Mouse (Mus musculus) mouse embryonic stem cell (cell line): ENCODE measurements around the gene Pkp2.
"Not testable (repeated sequence)": the region's sequence is repeated elsewhere in the genome, so short reads cannot be mapped to it uniquely, and the experiment has no call there.

Experiments
- in situ Hi-C, 2 experiments: fragments of 300-500 bp; cut with MboI; formaldehyde crosslinking; loops; 1 replicate in 1 of 2; 3 replicates in 1 of 2; pipeline ENCODE4 v1.14.3; 2019 to 2020; ENCODE audit warnings: low sequenced_read_pairs in 2 of 2, low pct_unique_long_range_greater_than_20kb in 1 of 2, mixed read lengths in 1 of 2; ENCODE audit not compliant: unreplicated experiment in 1 of 2

The Pkp2 gene

GRCm38 (mm10) chr16:16213079-16213760 is at the start of gene Pkp2:
Gene Pkp2 (plus strand): TSS chr16:16213318.
- in situ Hi-C loops, result loop anchor here in 1 of 2 experiments (25.0 kb wide), 1 partner anchor 374 kb away; no protein-coding TSS in a partner anchor

DNA sequence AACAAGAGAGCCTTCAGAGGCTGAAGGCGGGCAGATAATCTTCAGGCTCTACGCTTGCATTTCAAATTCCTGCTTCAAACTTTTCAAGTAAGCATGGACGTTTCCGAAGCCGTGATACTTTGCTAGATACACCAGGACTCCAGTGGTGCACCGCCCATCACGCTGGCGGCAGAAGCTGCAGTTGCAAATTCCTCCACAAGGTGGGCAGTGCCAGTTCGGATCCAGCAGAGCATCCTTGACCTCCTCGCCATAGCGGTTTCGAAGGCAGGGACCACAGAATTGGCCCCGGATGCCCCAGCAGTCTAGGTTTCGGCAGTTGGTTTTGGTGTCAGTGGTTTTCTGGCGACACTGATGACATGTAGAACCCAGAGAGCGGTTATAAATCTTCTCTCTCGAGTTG is 15.7 kb upstream of the Pkp2 start:
- in situ Hi-C loops, result no loop called here

- in situ Hi-C loops, result loop anchor here (5.0 to 25.0 kb wide), 2 partner anchors 100 to 385 kb away; partner anchors contain the start of gene Yars2 (in 1 of the 2)
These were observed 11.1 kb upstream of the Pkp2 start for GRCm38 (mm10) chr16:16201991-16202390.

DNA sequence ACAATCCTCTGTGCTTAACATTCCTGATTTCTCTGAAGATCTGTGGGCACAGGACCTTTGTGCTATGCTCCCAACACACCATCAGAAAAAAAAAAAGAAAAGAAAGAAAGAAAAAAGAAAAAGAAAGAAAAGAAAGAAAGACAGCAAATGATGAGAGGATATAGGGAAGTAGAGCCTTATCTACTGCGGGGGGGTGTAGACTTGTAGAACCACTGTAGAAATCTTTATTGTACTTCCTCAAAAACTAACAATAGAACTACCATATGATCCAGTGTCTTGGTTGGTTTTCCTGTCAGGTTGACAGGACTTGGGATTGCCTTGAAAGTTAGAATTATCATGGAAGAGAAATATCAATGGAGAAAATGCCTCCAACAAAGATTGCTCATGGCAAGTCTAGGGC is 8.5 kb upstream of the Pkp2 start:
- in situ Hi-C loops, result loop anchor here (5.0 to 25.0 kb wide), 2 partner anchors 98 to 383 kb away; partner anchors contain the start of gene Yars2 (in 1 of the 2)

DNA sequence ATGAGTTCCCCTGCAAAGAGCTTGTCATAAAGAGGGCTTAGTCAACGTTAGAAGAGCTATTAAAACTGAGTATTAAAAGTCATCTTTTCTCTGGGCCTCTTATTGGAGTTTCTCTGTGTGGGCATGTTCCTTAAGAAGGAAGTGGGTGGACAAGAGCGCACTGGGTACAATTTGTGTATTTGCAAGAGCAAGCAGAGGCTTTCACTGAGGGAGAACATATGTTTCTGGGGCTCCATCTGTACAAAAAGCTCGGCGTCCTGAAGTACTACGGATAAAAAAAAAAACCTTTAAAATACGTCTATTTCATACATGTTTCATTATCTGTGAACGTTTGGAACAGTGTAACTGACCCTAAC is 417 bp upstream of the Pkp2 start:
- in situ Hi-C loops, result loop anchor here in 1 of 2 experiments (25.0 kb wide), 1 partner anchor 375 kb away; no protein-coding TSS in a partner anchor

DNA sequence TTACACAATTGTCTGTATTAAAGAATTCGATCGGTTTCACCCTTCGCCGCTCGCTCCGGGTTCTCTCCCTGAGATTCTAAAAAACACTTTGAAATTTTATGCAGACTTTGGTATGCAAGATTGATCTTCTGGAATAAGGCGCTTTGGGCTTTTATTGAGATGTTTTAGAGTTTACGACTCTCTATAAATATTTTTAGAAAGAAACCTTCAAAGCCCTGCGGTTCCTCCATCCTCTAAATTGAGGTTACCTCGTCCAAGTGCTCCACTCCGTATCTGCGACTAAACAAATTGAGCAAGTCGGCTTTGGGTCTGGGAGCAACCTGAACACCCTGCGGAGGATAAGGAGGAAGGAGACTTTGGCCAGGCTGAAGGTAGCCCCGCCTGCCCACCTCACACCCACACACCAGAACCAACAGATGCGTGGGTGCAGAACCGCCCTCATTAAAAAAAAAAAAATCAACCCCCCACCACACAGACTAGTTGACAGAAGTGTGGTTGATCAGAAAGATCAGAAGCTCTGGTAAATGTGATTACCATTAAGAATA is 715 bp downstream of the Pkp2 start:
- in situ Hi-C loops, result loop anchor here in 1 of 2 experiments (25.0 kb wide), 1 partner anchor 373 kb away; no protein-coding TSS in a partner anchor

- in situ Hi-C loops, result loop anchor here in 1 of 2 experiments (25.0 kb wide), 1 partner anchor 371 kb away; no protein-coding TSS in a partner anchor
These were observed 2.7 kb downstream of the Pkp2 start for GRCm38 (mm10) chr16:16215645-16216387.

DNA sequence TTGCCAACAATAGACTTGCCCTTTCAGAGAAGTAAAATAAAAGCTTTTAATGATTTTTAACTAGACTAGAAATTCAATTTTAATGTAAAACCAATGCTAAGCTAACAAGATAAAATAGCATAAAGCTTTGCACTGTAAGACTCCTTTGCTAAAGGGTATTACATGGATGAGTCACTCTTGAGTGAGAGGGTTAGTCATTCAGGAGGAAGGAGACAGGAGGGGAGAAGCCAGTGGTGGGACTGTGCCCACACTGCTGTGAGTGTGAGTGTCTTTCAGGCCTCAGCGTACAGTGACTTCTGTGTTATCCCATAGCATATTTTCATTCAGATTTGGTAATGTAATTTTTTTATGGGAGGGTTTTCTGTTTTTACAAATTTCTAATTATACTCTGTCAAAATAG is 3.8 kb downstream of the Pkp2 start:
- in situ Hi-C loops, result loop anchor here in 1 of 2 experiments (25.0 kb wide), 1 partner anchor 370 kb away; no protein-coding TSS in a partner anchor

GRCm38 (mm10) chr16:16219835-16220234 is 6.7 kb downstream of the Pkp2 start:
- in situ Hi-C loops, result loop anchor here in 1 of 2 experiments (25.0 kb wide), 1 partner anchor 367 kb away; no protein-coding TSS in a partner anchor

DNA sequence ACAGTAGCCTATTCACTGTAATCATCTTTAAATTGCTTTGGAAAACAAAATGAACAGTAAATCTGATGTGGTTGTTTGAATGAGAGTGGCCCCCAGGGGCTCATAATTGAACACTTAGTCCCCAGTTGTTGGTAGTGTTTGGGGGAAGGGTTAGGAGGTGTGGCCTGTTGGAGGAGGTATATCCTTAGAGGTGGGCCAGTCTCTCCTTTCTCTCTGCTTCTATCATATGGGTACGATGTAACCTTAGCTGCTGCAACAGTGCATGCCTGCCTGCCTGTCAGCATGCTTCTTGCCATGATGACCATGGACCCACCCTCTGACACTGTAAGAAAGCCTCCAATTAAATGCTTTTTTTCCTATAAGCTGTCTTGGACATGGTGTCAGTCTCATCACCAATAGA is 9.5 kb downstream of the Pkp2 start:
- in situ Hi-C loops, result loop anchor here in 1 of 2 experiments (25.0 kb wide), 1 partner anchor 365 kb away; no protein-coding TSS in a partner anchor

- in situ Hi-C loops, result loop anchor here in 1 of 2 experiments (25.0 kb wide), 1 partner anchor 363 kb away; no protein-coding TSS in a partner anchor
These were observed 11.4 kb downstream of the Pkp2 start for GRCm38 (mm10) chr16:16224506-16224924.

- in situ Hi-C loops, result no loop called here
These were observed 12.7 kb downstream of the Pkp2 start for GRCm38 (mm10) chr16:16225828-16226227.

GRCm38 (mm10) chr16:16230439-16230838 is 17.3 kb downstream of the Pkp2 start:
- in situ Hi-C loops, result no loop called here

DNA sequence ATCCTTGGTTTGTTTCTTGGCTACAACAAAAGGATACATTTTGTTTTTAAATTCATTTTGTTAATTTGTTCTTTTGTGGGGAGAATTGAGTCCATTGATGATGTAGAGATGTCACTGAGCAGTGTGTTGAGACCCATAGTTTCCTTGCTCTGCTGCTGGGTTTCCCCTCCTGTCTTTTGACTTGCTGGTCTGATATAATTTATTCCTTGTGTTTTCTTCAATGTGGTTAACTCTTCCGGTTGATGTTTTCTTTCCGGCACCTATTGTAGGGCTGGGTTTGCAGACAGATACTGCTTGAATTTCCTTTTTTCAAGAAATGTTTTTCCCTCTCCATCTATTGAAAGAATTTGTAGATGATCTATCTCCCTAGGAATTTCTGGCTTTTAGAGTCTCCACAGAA is 20.8 kb downstream of the Pkp2 start:
- in situ Hi-C loops, result no loop called here

DNA sequence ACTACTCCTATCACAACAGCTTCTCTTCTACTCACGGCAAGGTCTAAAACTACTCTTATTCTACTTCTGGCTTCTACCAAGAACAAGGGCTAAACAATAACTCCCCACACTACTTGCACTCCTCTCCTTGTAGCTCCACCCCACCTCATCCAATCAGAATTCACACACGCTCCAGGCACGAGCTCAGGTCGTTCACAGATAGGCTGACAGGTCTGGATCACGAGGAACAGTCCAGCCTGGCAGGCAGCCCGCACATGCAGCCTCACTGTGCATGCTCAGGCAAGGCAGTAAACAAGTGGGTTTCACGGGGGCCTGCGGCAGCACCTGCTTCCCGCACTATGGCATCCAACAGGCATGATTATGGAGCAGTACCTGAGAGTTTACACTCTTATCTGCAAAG is 23.6 kb downstream of the Pkp2 start:
- in situ Hi-C loops, result not testable (repeated sequence)

DNA sequence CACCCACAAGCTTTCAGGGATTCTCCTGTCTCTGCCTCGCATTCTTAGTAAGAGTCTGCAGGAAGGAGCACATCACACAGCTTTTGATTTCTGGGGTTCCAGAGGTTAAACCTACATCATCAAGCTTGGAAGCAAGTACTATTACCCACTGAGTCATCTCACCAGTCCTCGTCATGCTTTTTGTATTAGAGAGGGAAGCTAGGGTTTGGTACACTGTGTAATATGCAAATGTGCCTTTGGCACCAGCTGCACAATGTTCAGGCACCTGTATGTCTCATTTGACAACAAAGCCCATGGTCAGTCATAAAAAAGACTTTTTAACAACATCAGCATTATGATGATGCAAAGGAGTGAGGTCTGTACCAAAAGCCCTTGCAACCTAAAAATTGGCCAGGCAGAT is 25.2 kb downstream of the Pkp2 start:
- in situ Hi-C loops, result no loop called here

DNA sequence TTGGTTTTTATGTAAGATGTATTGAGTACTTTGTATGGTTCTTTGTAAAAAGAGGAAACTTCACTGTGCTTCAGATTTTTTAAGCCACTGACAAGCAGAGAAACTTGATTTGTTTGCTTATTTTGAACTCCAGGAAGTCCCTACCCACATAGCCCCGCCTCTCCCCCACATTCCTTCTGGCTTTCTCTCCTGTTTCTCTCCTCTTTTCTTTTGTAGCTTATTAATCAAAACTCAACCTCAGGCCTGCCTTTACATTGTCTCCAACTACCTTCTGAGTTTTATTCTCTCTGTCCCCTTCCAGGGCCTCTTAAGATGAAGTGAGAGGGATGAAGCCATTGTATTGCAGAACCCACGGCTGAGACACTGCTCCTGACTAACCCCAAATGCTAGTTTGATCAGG is 31.6 kb downstream of the Pkp2 start:
- in situ Hi-C loops, result no loop called here

GRCm38 (mm10) chr16:16250470-16250869 is 37.4 kb downstream of the Pkp2 start:
- in situ Hi-C loops, result no loop called here
